Mouse (Mus musculus) intestine, embryonic 14.5 days (tissue): ENCODE results near the gene Bcas3. TPM values are rescaled to one million over a fixed set of nuclear protein-coding genes. Genes with fewer than 3 reads are reported as not detected.

Experiments
- ATAC-seq: fragments of 200-750 bp; cut with Nextera tagmentation; replicated peaks from 2 replicates; pipeline ENCODE4 v1.8.0; 2017; ENCODE audit warnings: low read depth, moderate number of reproducible peaks, moderate TSS enrichment, moderate library complexity; ENCODE audit not compliant: low FRiP score, low TSS enrichment
- DNase-seq: peaks from one replicate; pipeline ENCODE4 v3.0.0-alpha.2; 2018; ENCODE audit warnings: low spot score
- H3K27ac ChIP-seq: fragments of 300-500 bp; sonication (generic); 2 replicates; pipeline ENCODE4 v1.5.1; 2014; ENCODE audit warnings: low read depth, mild to moderate bottlenecking, control low read depth
- H3K27me3 ChIP-seq: fragments of 300-500 bp; sonication (generic); replicated peaks from 2 replicates; pipeline ENCODE4 v1.6.1; 2014; ENCODE audit warnings: low read length, control low read depth; ENCODE audit not compliant: control insufficient read depth, insufficient read depth
- H3K36me3 ChIP-seq: fragments of 300-500 bp; sonication (generic); 2 replicates; pipeline ENCODE4 v1.6.1; 2014; ENCODE audit warnings: low read length, control low read depth; ENCODE audit not compliant: control insufficient read depth, insufficient read depth
- H3K4me1 ChIP-seq: fragments of 300-500 bp; sonication (generic); replicated peaks from 2 replicates; pipeline ENCODE4 v1.6.1; 2014; ENCODE audit warnings: low read length, control low read depth, mixed read lengths; ENCODE audit not compliant: control insufficient read depth, insufficient read depth
- H3K4me2 ChIP-seq: fragments of 300-500 bp; sonication (generic); 2 replicates; pipeline ENCODE4 v1.6.1; 2014; ENCODE audit warnings: low read length
- H3K4me3 ChIP-seq: fragments of 300-500 bp; sonication (generic); 2 replicates; pipeline ENCODE4 v1.5.1; 2014; ENCODE audit warnings: low read depth, low read length, control low read depth, mixed read lengths
- H3K9ac ChIP-seq: fragments of 300-500 bp; sonication (generic); 2 replicates; pipeline ENCODE4 v1.6.1; 2014; ENCODE audit warnings: mild to moderate bottlenecking, low read length
- H3K9me3 ChIP-seq: fragments of 300-500 bp; sonication (generic); 2 replicates; pipeline ENCODE4 v1.6.1; 2016; ENCODE audit warnings: low read length, control low read depth; ENCODE audit not compliant: control insufficient read depth
- WGBS: fragments of 180-500 bp; shearing (Covaris S2); extraction: QIAGEN DNeasy Blood & Tissue Kit; methylation state at CpG from one replicate; pipeline ENCODE4 v1.1.7; 2014; 5-methylcytosine and 5-hydroxymethylcytosine counted together
- polyA plus RNA-seq: library from polyadenylated mRNA; unstranded; fragments of >200 nt; fragmentation: Nextera tagmentation; extraction: Ambion mirVana; gene quantifications from 2 replicates; pipeline ENCODE4 v1.2.1, GENCODE M21; 2014

Gene Bcas3
- 17.9 and 20.3 TPM in 2 replicates for polyA plus RNA-seq

GRCm38 (mm10) chr11:85352539-85353380 is at the start of gene Bcas3:
Gene Bcas3, plus strand, starts transcription at chr11:85353167.
- Histone ChIP-seq H3K9ac (peak within 1 kb of the TSS; percentile 78), H3K9me3 (no peaks in the 10 kb centered on the region), H3K36me3 (0 out of 2 replicates have a peak, but pooled peaks cover 4% of the 10 kb centered on the region), H3K27me3 (no peaks in the 10 kb centered on the region), H3K4me2 (peak within 1 kb of the TSS; percentile 90), H3K4me3 (peak within 1 kb of the TSS; percentile 77), H3K27ac (peak within 1 kb of the TSS; percentile 38; the same call in 1 of the 2 replicates), H3K4me1 (peaks cover 8% of the 10 kb centered on the region; the same call in 1 of the 2 replicates)
- DNase-seq (peak; percentile 97), ATAC-seq (peak; percentile 98)
- WGBS = under 1% methylated on average over 47 of the region's 47 CpGs

- Histone ChIP-seq H3K27me3 (no peaks in the 10 kb centered on the region), H3K4me2 (no peak overlapping the region), H3K4me3 (no peak overlapping the region), H3K27ac (no peak overlapping the region), H3K4me1 (no peaks in the 10 kb centered on the region), H3K36me3 (no peaks in the 10 kb centered on the region), H3K9ac (no peak overlapping the region), H3K9me3 (no peaks in the 10 kb centered on the region)
- ATAC-seq = no peak
- 42% methylated on average over 4 of the region's 4 CpGs for WGBS
- DNase-seq = no peak
Measured at GRCm38 (mm10) chr11:85306577-85307260, 46.2 kb upstream of the Bcas3 start.

- DNase-seq (no peak), ATAC-seq (no peak)
- Histone ChIP-seq H3K36me3 (no peaks in the 10 kb centered on the region), H3K4me2 (no peak overlapping the region), H3K27ac (no peak overlapping the region), H3K9me3 (no peaks in the 10 kb centered on the region), H3K27me3 (no peaks in the 10 kb centered on the region), H3K4me3 (no peak overlapping the region), H3K9ac (no peak overlapping the region), H3K4me1 (peaks cover 14% of the 10 kb centered on the region)
- 86% methylated on average over 2 of the region's 2 CpGs for WGBS
Measured at GRCm38 (mm10) chr11:85308799-85309198, 44.2 kb upstream of the Bcas3 start.

- H3K27ac ChIP-seq = peak overlapping the region; percentile 93
- H3K4me1 ChIP-seq = peaks cover 14% of the 10 kb centered on the region
- no peak for ATAC-seq
- peak overlapping the region; percentile 87 for H3K4me2 ChIP-seq
- no peak for DNase-seq
- peak overlapping the region; percentile 95 for H3K9ac ChIP-seq
- no peaks in the 10 kb centered on the region for H3K9me3 ChIP-seq
- H3K4me3 ChIP-seq = peak overlapping the region; percentile 98
- H3K27me3 ChIP-seq = no peaks in the 10 kb centered on the region
- H3K36me3 ChIP-seq = 0 out of 2 replicates have a peak, but pooled peaks cover 5% of the 10 kb centered on the region
- WGBS = under 1% methylated on average over 15 of the region's 15 CpGs
Measured at GRCm38 (mm10) chr11:85310407-85310712, 42.6 kb upstream of the Bcas3 start.

- peak within 1 kb of the TSS; percentile 98 for H3K4me3 ChIP-seq
- H3K4me2 ChIP-seq = peak within 1 kb of the TSS; percentile 87
- H3K9me3 ChIP-seq = no peaks in the 10 kb centered on the region
- DNase-seq (peak; percentile 100), ATAC-seq (peak; percentile 93)
- peak within 1 kb of the TSS; percentile 95 for H3K9ac ChIP-seq
- H3K27me3 ChIP-seq = no peaks in the 10 kb centered on the region
- under 1% methylated on average over 71 of the region's 78 CpGs for whole genome bisulfite sequencing
- peaks cover 14% of the 10 kb centered on the region for H3K4me1 ChIP-seq
- peak within 1 kb of the TSS; percentile 93 for H3K27ac ChIP-seq
- H3K36me3 ChIP-seq = 0 out of 2 replicates have a peak, but pooled peaks cover 5% of the 10 kb centered on the region
Measured at GRCm38 (mm10) chr11:85310713-85311574, 42.0 kb upstream of the Bcas3 start, which contains the start of gene Ppm1d. Gene Ppm1d, plus strand, starts transcription at chr11:85311244.

- H3K4me3 ChIP-seq = peak overlapping the region; percentile 98
- no peaks in the 10 kb centered on the region for H3K27me3 ChIP-seq
- peak; percentile 78 for DNase-seq
- ATAC-seq = no peak; the same call in 1 of the 2 replicates
- WGBS = under 1% methylated on average over 53 of the region's 56 CpGs
- H3K4me2 ChIP-seq = peak overlapping the region; percentile 78
- no peaks in the 10 kb centered on the region for H3K9me3 ChIP-seq
- peak overlapping the region; percentile 95 for H3K9ac ChIP-seq
- 0 out of 2 replicates have a peak, but pooled peaks cover 5% of the 10 kb centered on the region for H3K36me3 ChIP-seq
- peak overlapping the region; percentile 93 for H3K27ac ChIP-seq
- peaks cover 14% of the 10 kb centered on the region for H3K4me1 ChIP-seq
Measured at GRCm38 (mm10) chr11:85311645-85312490, 41.1 kb upstream of the Bcas3 start.

GRCm38 (mm10) chr11:85312818-85313217 is 40.1 kb upstream of the Bcas3 start:
- Histone ChIP-seq H3K9me3 (no peaks in the 10 kb centered on the region), H3K4me3 (peak overlapping the region; percentile 98), H3K36me3 (0 out of 2 replicates have a peak, but pooled peaks cover 5% of the 10 kb centered on the region), H3K4me1 (peaks cover 14% of the 10 kb centered on the region), H3K27me3 (no peaks in the 10 kb centered on the region), H3K27ac (no peak overlapping the region), H3K4me2 (peak overlapping the region; percentile 78), H3K9ac (no peak overlapping the region)
- WGBS = 14% methylated on average over 2 of the region's 2 CpGs
- no peak for ATAC-seq
- DNase-seq = peak; percentile 60
